Mouse (Mus musculus): ENCODE measurements at regions not wholly inside any gene's neighbourhood (a gene's known extent, or its start where the extent isn't known, plus 50 kb on each side); places are given as distances from the start of the nearest gene placed in this dataset.

- no peak overlapping the region for H3K4me3 ChIP-seq (ENCODE audit: low read length)
Observed at GRCm38 (mm10) chr5:101211974-101212373, 366.5 kb downstream of the Gpat3 start.

GRCm38 (mm10) chr5:101208150-101208549, 362.6 kb downstream of the Gpat3 start:
- no peak overlapping the region for H3K4me2 ChIP-seq (ENCODE audit: low read depth, low read length)
- H3K4me1 ChIP-seq (ENCODE audit: control insufficient read depth, insufficient read depth, low read length), result no peaks in the 10 kb centered on the region
- H3K27ac ChIP-seq (ENCODE audit: low read length), result no peak overlapping the region
- no peaks in the 10 kb centered on the region for H3K27me3 ChIP-seq (ENCODE audit: control insufficient read depth, insufficient read depth, low read length)
- H3K9me3 ChIP-seq (replicated peaks; ENCODE audit: control insufficient read depth, low read length), result no peaks in the 10 kb centered on the region
- ATAC-seq (replicated peaks; ENCODE audit: extremely low read depth, insufficient read depth, low FRiP score), result no peak
- WGBS, result 77% methylated on average over 5 of the region's 5 CpGs
- no peak overlapping the region for H3K9ac ChIP-seq (ENCODE audit: low read length)
- no peak overlapping the region for H3K4me3 ChIP-seq (ENCODE audit: low read length)
- no peaks in the 10 kb centered on the region for H3K36me3 ChIP-seq (ENCODE audit: control insufficient read depth, insufficient read depth)

More at GRCm38 (mm10) chr5:101211974-101212373, 366.5 kb downstream of the Gpat3 start:
- H3K4me2 ChIP-seq (ENCODE audit: low read depth, low read length), result no peak overlapping the region
- no peaks in the 10 kb centered on the region for H3K27me3 ChIP-seq (ENCODE audit: control insufficient read depth, insufficient read depth, low read length)
- 71% methylated on average over 4 of the region's 4 CpGs for WGBS
- no peak overlapping the region for H3K9ac ChIP-seq (ENCODE audit: low read length)
- no peaks in the 10 kb centered on the region for H3K36me3 ChIP-seq (ENCODE audit: control insufficient read depth, insufficient read depth)
- H3K27ac ChIP-seq (ENCODE audit: low read length), result no peak overlapping the region
- no peaks in the 10 kb centered on the region for H3K9me3 ChIP-seq (replicated peaks; ENCODE audit: control insufficient read depth, low read length)
- H3K4me1 ChIP-seq (ENCODE audit: control insufficient read depth, insufficient read depth, low read length), result no peaks in the 10 kb centered on the region
- no peak for ATAC-seq (replicated peaks; ENCODE audit: extremely low read depth, insufficient read depth, low FRiP score)

- ATAC-seq (replicated peaks; ENCODE audit: extremely low read depth, insufficient read depth, low FRiP score), result no peak
- Histone ChIP-seq H3K9ac (ENCODE audit: low read length) (no peak overlapping the region), H3K36me3 (ENCODE audit: control insufficient read depth, insufficient read depth) (no peaks in the 10 kb centered on the region), H3K27me3 (ENCODE audit: control insufficient read depth, insufficient read depth, low read length) (no peaks in the 10 kb centered on the region), H3K27ac (ENCODE audit: low read length) (no peak overlapping the region), H3K4me2 (ENCODE audit: low read depth, low read length) (no peak overlapping the region), H3K4me1 (ENCODE audit: control insufficient read depth, insufficient read depth, low read length) (no peaks in the 10 kb centered on the region), H3K9me3 (replicated peaks; ENCODE audit: control insufficient read depth, low read length) (no peaks in the 10 kb centered on the region), H3K4me3 (ENCODE audit: low read length) (no peak overlapping the region)
- 73% methylated on average over 4 of the region's 4 CpGs for whole genome bisulfite sequencing
Observed at GRCm38 (mm10) chr5:101195501-101195900, 350.0 kb downstream of the Gpat3 start.

- WGBS, result 83% methylated on average over 2 of the region's 2 CpGs
- Histone ChIP-seq H3K36me3 (ENCODE audit: control insufficient read depth, insufficient read depth) (no peaks in the 10 kb centered on the region), H3K27me3 (ENCODE audit: control insufficient read depth, insufficient read depth, low read length) (no peaks in the 10 kb centered on the region), H3K4me3 (ENCODE audit: low read length) (no peak overlapping the region), H3K27ac (ENCODE audit: low read length) (no peak overlapping the region), H3K4me1 (ENCODE audit: control insufficient read depth, insufficient read depth, low read length) (no peaks in the 10 kb centered on the region), H3K9me3 (replicated peaks; ENCODE audit: control insufficient read depth, low read length) (no peaks in the 10 kb centered on the region), H3K9ac (ENCODE audit: low read length) (no peak overlapping the region), H3K4me2 (ENCODE audit: low read depth, low read length) (no peak overlapping the region)
- ATAC-seq (replicated peaks; ENCODE audit: extremely low read depth, insufficient read depth, low FRiP score), result no peak
Observed at GRCm38 (mm10) chr5:101190976-101191375, 345.5 kb downstream of the Gpat3 start.

GRCm38 (mm10) chr5:101173183-101173582, 327.7 kb downstream of the Gpat3 start:
- Histone ChIP-seq H3K36me3 (ENCODE audit: control insufficient read depth, insufficient read depth) (no peaks in the 10 kb centered on the region), H3K9me3 (replicated peaks; ENCODE audit: control insufficient read depth, low read length) (no peaks in the 10 kb centered on the region), H3K9ac (ENCODE audit: low read length) (no peak overlapping the region), H3K4me2 (ENCODE audit: low read depth, low read length) (no peak overlapping the region), H3K27me3 (ENCODE audit: control insufficient read depth, insufficient read depth, low read length) (no peaks in the 10 kb centered on the region), H3K4me1 (ENCODE audit: control insufficient read depth, insufficient read depth, low read length) (no peaks in the 10 kb centered on the region), H3K27ac (ENCODE audit: low read length) (no peak overlapping the region), H3K4me3 (ENCODE audit: low read length) (no peak overlapping the region)
- ATAC-seq (replicated peaks; ENCODE audit: extremely low read depth, insufficient read depth, low FRiP score), result no peak
- 50% methylated on average over 9 of the region's 9 CpGs for WGBS

GRCm38 (mm10) chr5:101172782-101173181, 327.3 kb downstream of the Gpat3 start:
- Histone ChIP-seq H3K27ac (ENCODE audit: low read length) (no peak overlapping the region), H3K4me3 (ENCODE audit: low read length) (no peak overlapping the region), H3K4me2 (ENCODE audit: low read depth, low read length) (no peak overlapping the region), H3K9ac (ENCODE audit: low read length) (no peak overlapping the region), H3K36me3 (ENCODE audit: control insufficient read depth, insufficient read depth) (no peaks in the 10 kb centered on the region), H3K4me1 (ENCODE audit: control insufficient read depth, insufficient read depth, low read length) (no peaks in the 10 kb centered on the region), H3K27me3 (ENCODE audit: control insufficient read depth, insufficient read depth, low read length) (no peaks in the 10 kb centered on the region), H3K9me3 (replicated peaks; ENCODE audit: control insufficient read depth, low read length) (no peaks in the 10 kb centered on the region)
- 69% methylated on average over 10 of the region's 10 CpGs for WGBS
- ATAC-seq (replicated peaks; ENCODE audit: extremely low read depth, insufficient read depth, low FRiP score), result no peak

- no peak overlapping the region for H3K27ac ChIP-seq (ENCODE audit: low read length)
- H3K4me1 ChIP-seq (ENCODE audit: control insufficient read depth, insufficient read depth, low read length), result no peaks in the 10 kb centered on the region
- no peak overlapping the region for H3K4me2 ChIP-seq (ENCODE audit: low read depth, low read length)
- no peaks in the 10 kb centered on the region for H3K9me3 ChIP-seq (replicated peaks; ENCODE audit: control insufficient read depth, low read length)
- H3K27me3 ChIP-seq (ENCODE audit: control insufficient read depth, insufficient read depth, low read length), result no peaks in the 10 kb centered on the region
- no peak overlapping the region for H3K9ac ChIP-seq (ENCODE audit: low read length)
- 57% methylated on average over 2 of the region's 2 CpGs for WGBS
- ATAC-seq (replicated peaks; ENCODE audit: extremely low read depth, insufficient read depth, low FRiP score), result no peak
- no peaks in the 10 kb centered on the region for H3K36me3 ChIP-seq (ENCODE audit: control insufficient read depth, insufficient read depth)
- no peak overlapping the region for H3K4me3 ChIP-seq (ENCODE audit: low read length)
Observed at GRCm38 (mm10) chr5:101169074-101169473, 323.6 kb downstream of the Gpat3 start.

GRCm38 (mm10) chr5:101163624-101164213, 318.2 kb downstream of the Gpat3 start:
- no peak overlapping the region for H3K9ac ChIP-seq (ENCODE audit: low read length)
- H3K27ac ChIP-seq (ENCODE audit: low read length), result no peak overlapping the region
- H3K36me3 ChIP-seq (ENCODE audit: control insufficient read depth, insufficient read depth), result no peaks in the 10 kb centered on the region
- H3K4me1 ChIP-seq (ENCODE audit: control insufficient read depth, insufficient read depth, low read length), result no peaks in the 10 kb centered on the region
- H3K4me2 ChIP-seq (ENCODE audit: low read depth, low read length), result no peak overlapping the region
- H3K27me3 ChIP-seq (ENCODE audit: control insufficient read depth, insufficient read depth, low read length), result no peaks in the 10 kb centered on the region
- ATAC-seq (replicated peaks; ENCODE audit: extremely low read depth, insufficient read depth, low FRiP score), result no peak
- 32% methylated on average over 8 of the region's 8 CpGs for WGBS
- no peak overlapping the region for H3K4me3 ChIP-seq (ENCODE audit: low read length)
- no peaks in the 10 kb centered on the region for H3K9me3 ChIP-seq (replicated peaks; ENCODE audit: control insufficient read depth, low read length)

GRCm38 (mm10) chr5:101163112-101163511, 317.6 kb downstream of the Gpat3 start:
- Histone ChIP-seq H3K36me3 (ENCODE audit: control insufficient read depth, insufficient read depth) (no peaks in the 10 kb centered on the region), H3K4me2 (ENCODE audit: low read depth, low read length) (no peak overlapping the region), H3K9ac (ENCODE audit: low read length) (no peak overlapping the region), H3K4me1 (ENCODE audit: control insufficient read depth, insufficient read depth, low read length) (no peaks in the 10 kb centered on the region), H3K9me3 (replicated peaks; ENCODE audit: control insufficient read depth, low read length) (no peaks in the 10 kb centered on the region), H3K27me3 (ENCODE audit: control insufficient read depth, insufficient read depth, low read length) (no peaks in the 10 kb centered on the region), H3K27ac (ENCODE audit: low read length) (no peak overlapping the region), H3K4me3 (ENCODE audit: low read length) (no peak overlapping the region)
- WGBS, result 15% methylated on average over 5 of the region's 5 CpGs
- ATAC-seq (replicated peaks; ENCODE audit: extremely low read depth, insufficient read depth, low FRiP score), result no peak

All from heart, embryonic 16.5 days (tissue).